ENCODE assay signal across 9 mouse cellular contexts in genomic region chr4:107067151-107067840, GRCm38 (mm10). TPM values are rescaled to one million over a fixed set of nuclear protein-coding genes. Genes with fewer than 3 reads are reported as not detected.
A peak's percentile ranks its signal among the peaks of the same experiment; 100 is the strongest.
DNase-seq lines count a peak whose midpoint lies in the region; ATAC-seq and TF ChIP-seq lines count a peak whose summit lies in the region.
"Had no signal": no experiment of that assay in that cellular context is flagged by ENCODE, and none has a peak within 500 bp of the region (broad histone marks: within the 10 kb centered on the region; RNA-seq: fewer than 3 reads in every experiment).

No protein-coding gene starts in this region.

- peaks cover 25% of the 10 kb centered on the region for H3K27me3 ChIP-seq in heart, embryonic 10.5 days (ENCODE audit: insufficient read depth, poor library complexity, severe bottlenecking)
- H3K27me3 ChIP-seq in MEL (ENCODE audit: control insufficient read depth in 1 of 2, insufficient read depth in 2 of 2, low read length in 2 of 2): no peaks in the 10 kb centered on the region
- no peaks in the 10 kb centered on the region for H3K27me3 ChIP-seq in hindbrain, postnatal 0 days (ENCODE audit: insufficient read depth, low read length)
- no peaks in the 10 kb centered on the region for H3K27me3 ChIP-seq in neural tube, embryonic 15.5 days (replicated peaks)

- 4% methylated on average over 33 of the region's 33 CpGs for WGBS in heart, embryonic 10.5 days
- WGBS in hindbrain, postnatal 0 days: 2% methylated on average over 33 of the region's 33 CpGs
- WGBS in neural tube, embryonic 15.5 days: 3% methylated on average over 33 of the region's 33 CpGs

- TF ChIP-seq POLR2A in MEL (IDR thresholded peaks at IDR 0.05; ENCODE audit: control insufficient read depth in 1 of 2, insufficient read depth in 1 of 2, low read depth in 1 of 2, low read length in 2 of 2, poor library complexity in 1 of 2): no peak

- TF ChIP-seq CTCF in MEL (IDR thresholded peaks at IDR 0.05 in 2 of 3, conservative IDR thresholded peaks at IDR 0.05 in 1 of 3; ENCODE audit: control insufficient read depth in 1 of 3, insufficient read depth in 1 of 3, low read depth in 2 of 3, low read length in 3 of 3, poor library complexity in 1 of 3, severe bottlenecking in 1 of 3): no peak
- no peak for TF ChIP-seq CTCF in hindbrain, postnatal 0 days (IDR thresholded peaks at IDR 0.05; ENCODE audit: low read depth)

- no peak for TF ChIP-seq EP300 in MEL (IDR thresholded peaks at IDR 0.05; ENCODE audit: low read depth in 1 of 2, low read length in 2 of 2)

- peak; percentile 27 for ATAC-seq in erythroid progenitor cell, adult 5-6 weeks (replicated peaks; ENCODE audit: low FRiP score, poor library complexity, severe bottlenecking)
- ATAC-seq in hindbrain, postnatal 0 days: peak; percentile 71
- peak; percentile 54 for ATAC-seq in neural tube, embryonic 15.5 days (ENCODE audit: low FRiP score)

- no peaks in the 10 kb centered on the region for H3K9me3 ChIP-seq in heart, embryonic 10.5 days
- no peaks in the 10 kb centered on the region for H3K9me3 ChIP-seq in MEL (replicated peaks; ENCODE audit: insufficient read depth, low read length)
- no peaks in the 10 kb centered on the region for H3K9me3 ChIP-seq in hindbrain, postnatal 0 days (ENCODE audit: low read length)
- no peaks in the 10 kb centered on the region for H3K9me3 ChIP-seq in neural tube, embryonic 15.5 days (replicated peaks)

- DNase-seq in heart, embryonic 10.5 days (ENCODE audit: low spot score): no peak
- DNase-seq in heart, postnatal 25 days (ENCODE audit: low spot score): no peak
- DNase-seq in MEL (ENCODE audit: low read depth, low spot score): no peak
- DNase-seq in hindbrain, postnatal 0 days (ENCODE audit: low spot score): peak; percentile 44
- DNase-seq in lung, adult 18-20 months: peak; percentile 19 to 58
- no peak for DNase-seq in layer of hippocampus, postnatal 36 days

- peaks cover 18% of the 10 kb centered on the region for H3K4me1 ChIP-seq in heart, embryonic 10.5 days
- peaks cover 19 to 36% of the 10 kb centered on the region in 2 experiments for H3K4me1 ChIP-seq in MEL (ENCODE audit: control insufficient read depth in 1 of 2, insufficient read depth in 2 of 2, low read length in 2 of 2)
- peaks cover 5% of the 10 kb centered on the region; the same call in 1 of the 2 replicates for H3K4me1 ChIP-seq in hindbrain, postnatal 0 days (ENCODE audit: insufficient read depth, low read length)
- peaks cover 20% of the 10 kb centered on the region for H3K4me1 ChIP-seq in neural tube, embryonic 15.5 days

- peak overlapping the region; percentile 93 for H3K4me3 ChIP-seq in heart, embryonic 10.5 days
- H3K4me3 ChIP-seq in MEL (ENCODE audit: control insufficient read depth in 1 of 2, insufficient read depth in 1 of 2, low read depth in 2 of 2, low read length in 2 of 2): peak overlapping the region; percentile 79 to 82
- H3K4me3 ChIP-seq in hindbrain, postnatal 0 days (ENCODE audit: low read length): peak overlapping the region; percentile 86
- H3K4me3 ChIP-seq in neural tube, embryonic 15.5 days (replicated peaks): peak overlapping the region; percentile 88

- peaks cover 15% of the 10 kb centered on the region for H3K79me2 ChIP-seq in MEL (ENCODE audit: control insufficient read depth, insufficient read depth, low read length, poor library complexity)

- peak overlapping the region; percentile 82 for H3K9ac ChIP-seq in MEL (ENCODE audit: control insufficient read depth, low read depth, low read length, poor library complexity, severe bottlenecking)
- peak overlapping the region; percentile 82 for H3K9ac ChIP-seq in hindbrain, postnatal 0 days (replicated peaks; ENCODE audit: low read length)
- H3K9ac ChIP-seq in neural tube, embryonic 15.5 days (replicated peaks): peak overlapping the region; percentile 50

- intact Hi-C loops in heart, postnatal 25 days (cut with DNase I): loop anchor here (2.0 to 5.0 kb wide), 4 partner anchors 80 to 226 kb away; partner anchors contain the start of gene Ssbp3

- peaks cover 23% of the 10 kb centered on the region for H3K36me3 ChIP-seq in heart, embryonic 10.5 days
- H3K36me3 ChIP-seq in MEL (ENCODE audit: control insufficient read depth in 1 of 2, insufficient read depth in 2 of 2, low read length in 2 of 2): peaks cover 0 to 34% of the 10 kb centered on the region in 2 experiments; a peak in 2 of 4 replicates
- H3K36me3 ChIP-seq in hindbrain, postnatal 0 days (ENCODE audit: insufficient read depth, low read length): peaks cover 16% of the 10 kb centered on the region; the same call in 1 of the 2 replicates
- peaks cover 22% of the 10 kb centered on the region for H3K36me3 ChIP-seq in neural tube, embryonic 15.5 days

- peak overlapping the region; percentile 97 for H3K4me2 ChIP-seq in hindbrain, postnatal 0 days (ENCODE audit: low read depth, low read length)
- H3K4me2 ChIP-seq in neural tube, embryonic 15.5 days: peak overlapping the region; percentile 99

- TF ChIP-seq RAD21 in MEL (IDR thresholded peaks at IDR 0.05; ENCODE audit: low read depth, low read length): no peak

- peak overlapping the region; percentile 95 for H3K27ac ChIP-seq in heart, embryonic 10.5 days
- H3K27ac ChIP-seq in MEL (ENCODE audit: control insufficient read depth, low read depth, low read length): peak overlapping the region; percentile 33; the same call in 1 of the 2 replicates
- peak overlapping the region; percentile 21; the same call in 1 of the 2 replicates for H3K27ac ChIP-seq in hindbrain, postnatal 0 days
- peak overlapping the region; percentile 52 for H3K27ac ChIP-seq in neural tube, embryonic 15.5 days (replicated peaks)

TF ChIP-seq in MEL, 35 proteins besides CTCF, POLR2A, EP300 and RAD21 (continues in another document):
- TF ChIP-seq USF1 (IDR thresholded peaks at IDR 0.05; ENCODE audit: low read depth, low read length) (no peak), MYB (IDR thresholded peaks at IDR 0.05; ENCODE audit: low read depth, low read length) (no peak), CHD2 (IDR thresholded peaks at IDR 0.05; ENCODE audit: low read length) (no peak), TAL1 (IDR thresholded peaks at IDR 0.05; ENCODE audit: low read length) (no peak), ZC3H11A (IDR thresholded peaks at IDR 0.05; ENCODE audit: low read depth, low read length) (no peak), ZKSCAN1 (IDR thresholded peaks at IDR 0.05; ENCODE audit: low read depth, low read length) (no peak), NRF1 (IDR thresholded peaks at IDR 0.05; ENCODE audit: insufficient read depth, low read depth, low read length, poor library complexity, severe bottlenecking) (no peak), POLR2AphosphoS2 (IDR thresholded peaks at IDR 0.05; ENCODE audit: low read length) (no peak), JUND (IDR thresholded peaks at IDR 0.05; ENCODE audit: low read depth, low read length) (no peak), POLR2AphosphoS5 (IDR thresholded peaks at IDR 0.05; ENCODE audit: borderline replicate concordance, low read depth, low read length) (no peak), SMC3 (IDR thresholded peaks at IDR 0.05; ENCODE audit: low read depth, low read length) (no peak), ZMIZ1 (IDR thresholded peaks at IDR 0.05; ENCODE audit: low read depth, low read length) (no peak), TCF12 (IDR thresholded peaks at IDR 0.05; ENCODE audit: low read depth, low read length) (no peak), MAFK (IDR thresholded peaks at IDR 0.05; ENCODE audit: borderline replicate concordance, low read depth, low read length) (no peak)

RNA-seq across cellular contexts. Expression of gene Cyb5rl, which starts 0.5 kb away (rescaled TPM):
- 5.1 and 7.3 TPM in 2 replicates for polyA plus RNA-seq in heart, embryonic 10.5 days (2016; fragmentation: Nextera tagmentation; extraction: Ambion mirVana)
- 10 to 100 TPM; 14.2 to 17.8 TPM for total RNA-seq in heart, postnatal 25 days (2021)
- total RNA-seq in MEL (2012; rRNA removed): 5.6 and 8.5 TPM in 2 replicates
- 1 to 10 TPM in 1 of 2 experiments, not detected in 1; 9.3 TPM for polyA plus RNA-seq in MEL (2012; ENCODE audit: insufficient read depth in 1 of 2, insufficient read length in 2 of 2, low read depth in 1 of 2, low replicate concordance in 2 of 2, missing spikeins in 1 of 2)
- total RNA-seq in erythroid progenitor cell, adult 5-6 weeks (2015; ENCODE audit: low replicate concordance): 0.36 TPM in 1 of 2 replicates, not detected in the other
- total RNA-seq in erythroid progenitor cell, adult 5-6 weeks (2017; ENCODE audit: low replicate concordance): 0.15 TPM in 1 of 2 replicates, not detected in the other
- total RNA-seq in hindbrain, postnatal 0 days (2014; rRNA removed): 8.7 and 21.3 TPM in 2 replicates
- polyA plus RNA-seq in hindbrain, postnatal 0 days (2015; fragmentation: Nextera tagmentation; extraction: Ambion mirVana): 4.1 and 4.6 TPM in 2 replicates
- 4.4 and 4.7 TPM in 2 replicates for polyA plus RNA-seq in neural tube, embryonic 15.5 days (2015; fragmentation: Nextera tagmentation; extraction: Ambion mirVana)
- total RNA-seq in layer of hippocampus, postnatal 36 days (2021): 10 to 100 TPM in 1 of 2 experiments, 1 to 10 TPM in 1; 8.2 to 10.2 TPM

RNA-seq across cellular contexts. Expression of gene Mrpl37, which starts 0.6 kb away (rescaled TPM):
- 117 and 120 TPM in 2 replicates for polyA plus RNA-seq in heart, embryonic 10.5 days (2016; fragmentation: Nextera tagmentation; extraction: Ambion mirVana)
- total RNA-seq in heart, postnatal 25 days (2021): 100 to 1,000 TPM; 110 to 111 TPM
- 69.6 and 73.1 TPM in 2 replicates for total RNA-seq in MEL (2012; rRNA removed)
- 100 to 1,000 TPM; 153 to 423 TPM for polyA plus RNA-seq in MEL (2012; ENCODE audit: insufficient read depth in 1 of 2, insufficient read length in 2 of 2, low read depth in 1 of 2, low replicate concordance in 2 of 2, missing spikeins in 1 of 2)
- 13.4 and 24.9 TPM in 2 replicates for total RNA-seq in erythroid progenitor cell, adult 5-6 weeks (2015; ENCODE audit: low replicate concordance)
- total RNA-seq in erythroid progenitor cell, adult 5-6 weeks (2017; ENCODE audit: low replicate concordance): 11.0 and 14.3 TPM in 2 replicates
- 59.2 TPM in 2 replicates for total RNA-seq in hindbrain, postnatal 0 days (2014; rRNA removed)
- polyA plus RNA-seq in hindbrain, postnatal 0 days (2015; fragmentation: Nextera tagmentation; extraction: Ambion mirVana): 77.8 and 79.7 TPM in 2 replicates
- polyA plus RNA-seq in neural tube, embryonic 15.5 days (2015; fragmentation: Nextera tagmentation; extraction: Ambion mirVana): 84.9 and 85.5 TPM in 2 replicates
- total RNA-seq in layer of hippocampus, postnatal 36 days (2021): 10 to 100 TPM; 60.4 to 62.9 TPM

RNA-seq across cellular contexts. Expression of gene Cdcp2, which starts 29.4 kb away (rescaled TPM):
- polyA plus RNA-seq in heart, embryonic 10.5 days (2016; fragmentation: Nextera tagmentation; extraction: Ambion mirVana): not detected in 2 replicates
- total RNA-seq in heart, postnatal 25 days (2021): not detected
- not detected in 2 replicates for total RNA-seq in MEL (2012; rRNA removed)
- polyA plus RNA-seq in MEL (2012; ENCODE audit: insufficient read depth in 1 of 2, insufficient read length in 2 of 2, low read depth in 1 of 2, low replicate concordance in 2 of 2, missing spikeins in 1 of 2): not detected
- total RNA-seq in erythroid progenitor cell, adult 5-6 weeks (2015; ENCODE audit: low replicate concordance): not detected in 2 replicates
- not detected in 2 replicates for total RNA-seq in erythroid progenitor cell, adult 5-6 weeks (2017; ENCODE audit: low replicate concordance)
- 0.68 TPM in 1 of 2 replicates, not detected in the other for total RNA-seq in hindbrain, postnatal 0 days (2014; rRNA removed)
- polyA plus RNA-seq in hindbrain, postnatal 0 days (2015; fragmentation: Nextera tagmentation; extraction: Ambion mirVana): 0.13 TPM in 1 of 2 replicates, not detected in the other
- not detected in 2 replicates for polyA plus RNA-seq in neural tube, embryonic 15.5 days (2015; fragmentation: Nextera tagmentation; extraction: Ambion mirVana)
- not detected for total RNA-seq in layer of hippocampus, postnatal 36 days (2021)
- polyA plus RNA-seq: large intestine, adult 2 months had no signal

Comparison
In these comparisons a context has a peak if more than half of its experiments do, and no peak if none do; other contexts are left out.
1. DNase-seq: peak in hindbrain, postnatal 0 days (single experiment) and lung, adult 18-20 months (2 of 2); none in heart, embryonic 10.5 days (single experiment), heart, postnatal 25 days (single experiment), MEL (single experiment) and layer of hippocampus, postnatal 36 days (0 of 2).
2. H3K27ac ChIP-seq: peak in every context shown above with its lines; median percentile 95 in heart, embryonic 10.5 days; 52 in neural tube, embryonic 15.5 days; 33 in MEL; 21 in hindbrain, postnatal 0 days.
3. Peak in every context shown above with its lines, with median percentiles within 50 percentile points of each other: H3K4me3 ChIP-seq, H3K9ac ChIP-seq and ATAC-seq.